Mouse (Mus musculus) naive thymus-derived CD4-positive, alpha-beta T cell, adult 2 months (primary cell): ENCODE measurements around the gene Lsmem1.
"Not testable (repeated sequence)": the region's sequence is repeated elsewhere in the genome, so short reads cannot be mapped to it uniquely, and the experiment has no call there.

Experiments
- DNase-seq: peaks from one replicate; pipeline ENCODE4 v3.0.0-alpha.2; 2011; ENCODE audit warnings: low read depth

The Lsmem1 gene

DNA sequence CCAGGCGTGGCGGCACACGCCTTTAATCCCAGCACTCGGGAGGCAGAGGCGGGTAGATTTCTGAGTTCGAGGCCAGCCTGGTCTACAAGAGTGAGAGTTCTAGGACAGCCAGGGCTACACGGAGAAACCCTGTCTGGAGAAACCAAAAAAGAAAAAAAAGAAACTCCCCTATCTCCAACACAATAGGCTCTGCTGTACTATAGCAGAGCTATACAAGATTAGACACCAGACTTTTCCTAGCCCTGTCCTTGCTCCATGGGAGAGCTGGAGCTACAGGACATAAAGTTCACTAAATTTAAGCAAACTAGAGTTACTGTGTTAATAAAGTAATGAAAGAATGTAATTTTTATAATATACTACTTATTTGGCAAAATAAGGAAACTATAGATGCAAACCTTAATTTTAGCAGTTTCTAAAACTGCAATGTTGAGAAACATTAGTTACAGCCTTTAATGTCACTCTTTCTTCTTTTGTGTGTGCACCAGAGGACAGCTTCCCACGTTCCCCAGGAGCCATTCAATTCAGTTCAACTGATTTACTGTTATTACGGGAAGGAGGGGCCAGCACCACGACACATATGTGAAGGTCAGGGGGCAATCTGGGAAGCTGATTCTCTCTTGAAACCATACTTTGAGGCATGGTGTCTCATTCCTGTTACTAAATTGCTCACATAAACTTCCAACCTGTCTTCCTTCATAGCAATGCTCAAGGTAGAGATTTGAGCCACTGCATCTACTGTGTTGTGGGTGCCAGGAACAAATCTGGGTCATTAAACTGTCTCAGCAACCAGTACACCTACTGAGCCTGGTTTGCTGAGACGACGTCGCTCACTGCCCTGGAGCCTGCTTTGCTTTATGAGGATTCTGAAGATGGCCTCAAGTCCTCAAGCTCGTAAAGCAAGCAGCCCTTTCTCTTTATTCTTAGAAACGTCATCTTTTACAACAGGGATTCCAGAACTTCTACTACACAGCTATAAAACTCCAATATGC is 15.9 kb upstream of the Lsmem1 start:
- DNase-seq = no peak

DNA sequence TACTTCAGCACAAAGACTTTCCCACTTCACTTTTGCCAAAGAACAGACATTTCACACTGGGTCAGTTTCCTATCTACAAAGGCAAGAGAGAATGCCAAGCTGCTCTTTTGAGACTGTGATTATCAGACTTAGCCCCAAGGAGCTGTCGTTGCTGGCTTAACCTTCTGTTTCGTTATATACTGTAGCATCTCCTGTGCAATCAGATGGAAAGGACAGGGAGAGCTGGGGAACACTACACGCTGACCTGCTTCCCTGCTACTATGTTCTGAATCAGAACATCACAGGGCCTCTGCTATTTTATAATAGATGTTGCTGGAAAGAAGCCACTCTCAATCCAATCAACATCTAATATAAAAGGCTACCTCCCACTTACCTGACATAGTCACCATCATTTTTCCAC is 9.8 kb upstream of the Lsmem1 start:
- DNase-seq = no peak

DNA sequence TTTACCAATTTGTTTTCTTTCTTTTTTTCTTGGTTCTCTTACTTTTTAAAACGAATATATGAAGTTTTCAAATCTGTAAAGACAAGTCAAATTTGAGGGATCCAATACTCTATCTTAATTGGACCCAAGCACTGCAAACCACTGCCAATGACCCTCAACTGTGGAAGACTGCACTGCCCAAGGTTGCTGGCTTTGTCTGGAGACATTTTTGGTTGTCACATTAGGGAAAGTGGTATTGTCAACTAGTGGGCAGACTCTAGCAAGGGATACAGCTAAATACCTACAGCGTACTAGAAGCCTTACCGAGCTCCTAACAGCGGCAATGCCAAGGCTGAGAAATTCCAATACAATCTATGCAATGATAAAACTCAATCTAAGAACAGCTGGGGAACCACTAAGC is 8.6 kb upstream of the Lsmem1 start:
- no peak for DNase-seq

DNA sequence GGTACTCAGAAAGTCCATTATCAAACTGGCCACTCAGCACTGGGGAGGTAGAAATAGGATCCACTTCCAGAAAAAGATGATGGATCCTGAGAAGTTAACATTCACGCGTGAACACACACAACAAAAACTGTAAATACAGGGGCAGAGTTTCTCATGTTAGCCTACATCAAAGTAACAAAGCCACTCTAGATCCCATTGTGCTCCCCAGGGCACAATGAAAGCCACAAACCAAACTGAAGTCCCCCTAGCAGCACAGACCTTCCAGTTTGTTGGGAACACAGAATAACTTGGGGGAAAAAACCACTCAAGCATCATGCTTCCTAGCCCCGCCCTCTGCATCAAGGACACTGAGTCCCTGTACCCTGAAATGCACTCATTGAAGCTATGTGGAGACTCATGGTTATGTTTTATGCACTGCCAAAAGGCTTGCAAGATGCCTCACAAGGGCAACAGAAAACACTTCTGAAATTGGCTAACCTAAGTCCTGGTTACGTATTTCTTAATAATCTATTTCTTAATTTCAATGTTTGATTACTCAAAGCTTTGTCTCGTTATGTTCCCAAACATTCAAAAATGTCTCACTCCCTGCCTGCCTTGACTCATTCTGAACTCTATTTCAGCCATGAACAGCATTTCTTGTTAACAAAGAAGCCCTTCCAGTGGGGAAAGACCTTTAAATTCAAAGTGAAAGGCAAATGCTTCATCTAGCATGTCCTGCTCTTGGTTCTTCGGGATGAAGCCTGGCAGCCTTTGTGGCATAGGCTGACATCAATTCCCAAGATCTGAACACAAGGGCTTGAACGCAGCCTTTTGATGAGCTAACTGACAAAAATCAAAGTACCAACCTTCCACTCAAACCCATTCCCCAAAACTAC is 3.1 kb upstream of the Lsmem1 start:
- no peak for DNase-seq

DNA sequence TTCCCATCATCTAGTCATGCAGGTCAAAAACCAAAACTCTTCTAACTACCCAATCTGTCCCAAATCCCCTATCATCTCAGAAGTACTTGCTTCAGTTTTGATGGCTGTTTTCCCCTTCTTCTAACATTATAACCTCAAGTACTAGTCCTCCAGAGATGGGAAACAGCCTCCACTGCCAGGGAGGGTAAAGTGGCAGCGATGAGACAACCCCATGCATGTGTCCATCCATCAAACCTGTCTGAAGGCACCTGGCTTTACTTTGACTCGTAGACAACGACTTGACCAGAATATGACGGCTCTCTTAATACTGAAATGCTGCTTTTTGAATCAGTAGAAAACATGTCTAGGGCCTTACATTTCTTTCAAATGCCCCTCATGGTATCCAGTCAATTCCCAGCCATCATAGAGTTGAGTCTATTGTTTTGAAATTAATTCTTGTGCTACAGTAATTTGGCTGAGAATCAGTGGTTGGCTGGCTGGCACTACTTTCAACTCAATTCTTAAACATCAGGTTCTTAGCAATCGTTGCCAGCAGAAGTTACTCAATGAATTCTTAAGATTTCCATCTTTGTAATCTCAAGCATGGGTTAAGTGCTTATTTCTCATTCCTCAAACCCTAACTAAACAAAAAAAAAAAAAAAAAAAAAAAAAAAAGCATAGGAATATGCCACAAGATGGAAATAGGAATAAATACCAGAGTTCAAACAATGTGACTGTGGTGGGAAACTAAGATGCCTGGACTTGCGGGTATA is 1.4 kb upstream of the Lsmem1 start:
- DNase-seq = no peak

DNA sequence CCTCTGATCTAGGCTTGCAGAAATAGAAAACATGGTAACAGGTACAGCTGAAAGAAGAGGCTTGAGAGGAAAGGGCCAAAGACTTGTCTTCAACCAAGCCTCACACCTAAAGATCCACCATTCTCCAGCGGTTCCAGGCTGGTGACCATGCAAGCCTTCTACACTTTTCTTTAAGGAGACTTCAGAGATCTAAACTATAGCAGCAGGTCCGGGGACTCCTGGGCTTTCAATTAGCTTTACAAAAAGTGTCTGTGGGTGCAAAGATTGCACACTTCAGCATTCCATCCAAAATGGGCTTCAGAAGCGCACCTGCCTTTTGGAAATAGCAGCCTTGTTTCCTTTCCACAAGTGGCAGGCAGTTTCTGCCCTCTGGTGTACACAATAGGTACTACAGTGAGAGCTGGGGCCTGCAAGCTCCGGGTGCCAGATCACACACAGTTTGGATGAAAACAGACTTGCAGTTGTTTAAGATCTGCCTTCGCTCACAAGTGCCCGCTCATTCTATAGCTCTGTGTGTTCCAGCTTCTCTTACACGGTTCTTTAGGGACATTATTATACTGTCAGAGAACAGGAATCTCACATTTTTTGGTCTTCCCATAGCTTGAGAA is 609 bp upstream of the Lsmem1 start:
- DNase-seq = peak; percentile 82

DNA sequence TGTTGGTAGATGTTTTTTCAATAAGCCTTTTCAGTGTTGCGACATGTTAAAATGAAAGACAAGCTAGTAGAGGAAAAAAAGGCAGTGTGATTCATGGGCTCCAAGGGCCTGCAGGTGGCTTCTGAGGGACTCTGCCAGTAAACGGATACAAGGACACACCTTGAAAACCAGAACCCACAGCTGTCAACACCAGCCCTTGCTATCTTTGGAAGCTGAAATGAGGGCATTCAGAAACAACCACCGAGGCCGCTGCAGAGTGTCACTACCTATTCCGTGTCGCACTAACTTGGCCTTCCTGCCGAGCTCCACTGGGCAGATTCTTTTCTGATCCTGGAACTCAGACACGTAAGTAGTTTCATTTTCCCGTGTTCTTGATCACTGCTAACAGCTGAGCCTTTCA is 863 bp downstream of the Lsmem1 start:
- DNase-seq = peak; percentile 59

DNA sequence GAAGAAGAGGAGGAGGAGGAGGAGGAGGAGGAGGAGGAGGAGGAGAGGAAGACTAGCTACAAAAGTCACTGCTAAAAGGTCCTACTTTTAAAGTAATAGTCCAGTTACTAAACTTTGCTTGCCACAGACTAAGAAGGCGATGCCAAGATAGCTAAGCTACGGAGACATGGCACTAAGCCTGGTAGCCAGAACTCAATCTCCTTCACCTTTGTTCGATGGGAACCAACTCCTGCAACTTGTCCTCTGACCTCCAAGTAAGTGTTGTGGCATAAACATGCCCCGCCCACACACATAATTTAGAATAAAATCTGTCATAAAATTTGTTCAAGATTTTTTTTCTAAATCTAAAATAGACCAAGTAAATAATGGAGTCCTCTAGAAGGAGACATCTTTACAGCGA is 1.3 kb downstream of the Lsmem1 start:
- no peak for DNase-seq

DNA sequence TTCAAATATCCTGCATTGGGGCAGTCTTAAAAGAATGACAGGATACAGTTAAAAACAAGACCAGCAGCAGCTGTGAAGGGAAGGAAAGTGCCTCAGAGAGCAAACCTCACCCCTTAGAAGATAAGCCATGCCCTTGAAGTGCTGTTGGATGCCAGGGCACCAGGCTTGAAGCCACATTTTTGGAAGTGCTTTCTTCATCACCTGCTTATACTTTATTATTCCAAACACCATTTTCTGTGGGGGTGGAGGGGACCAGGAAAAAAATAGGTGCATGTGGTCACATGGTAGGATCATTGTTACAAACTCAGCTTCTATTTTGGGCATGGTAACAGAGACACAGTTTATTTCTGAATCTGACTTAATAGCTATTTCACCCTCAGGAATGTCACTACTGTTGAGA is 1.8 kb downstream of the Lsmem1 start:
- DNase-seq = no peak

DNA sequence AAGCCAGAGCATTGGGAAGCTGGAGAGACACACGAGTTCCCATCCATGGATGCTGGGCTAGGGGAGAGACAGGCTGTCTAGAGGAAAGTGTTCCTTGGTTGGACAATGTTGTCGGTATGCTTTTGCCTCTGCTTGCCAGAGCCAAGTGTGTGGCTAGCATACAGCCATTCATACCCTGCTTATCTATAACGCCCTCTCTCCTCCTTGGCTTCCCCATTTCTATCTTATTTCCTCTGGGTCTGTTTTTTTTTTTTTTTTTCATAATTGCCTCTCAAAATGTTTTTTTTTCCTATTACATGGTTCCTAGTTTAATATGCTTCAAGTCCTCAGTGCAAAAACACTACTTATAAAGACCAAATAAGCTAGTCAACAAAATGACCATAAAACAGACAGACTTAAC is 13.8 kb downstream of the Lsmem1 start:
- no peak for DNase-seq

DNA sequence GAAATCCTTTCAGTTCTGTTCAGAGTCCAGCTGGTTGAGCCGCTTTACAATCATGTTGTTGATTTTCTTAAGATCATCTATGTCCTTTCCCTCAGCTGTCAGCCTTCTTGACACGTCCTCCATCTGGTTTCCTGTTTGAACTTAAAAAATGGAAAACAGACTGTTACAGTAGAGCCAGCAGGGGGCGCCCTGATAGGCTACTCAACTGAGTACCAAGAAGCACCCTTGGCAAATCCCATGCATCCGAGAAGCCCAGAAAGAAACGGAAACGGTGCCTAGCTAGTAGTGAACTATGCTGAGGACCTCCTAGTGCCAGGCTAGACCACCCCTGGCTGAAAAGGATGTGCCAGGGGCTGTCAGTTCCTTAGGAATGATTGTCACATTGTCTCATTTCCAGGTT is 22.2 kb downstream of the Lsmem1 start:
- DNase-seq = peak; percentile 66

DNA sequence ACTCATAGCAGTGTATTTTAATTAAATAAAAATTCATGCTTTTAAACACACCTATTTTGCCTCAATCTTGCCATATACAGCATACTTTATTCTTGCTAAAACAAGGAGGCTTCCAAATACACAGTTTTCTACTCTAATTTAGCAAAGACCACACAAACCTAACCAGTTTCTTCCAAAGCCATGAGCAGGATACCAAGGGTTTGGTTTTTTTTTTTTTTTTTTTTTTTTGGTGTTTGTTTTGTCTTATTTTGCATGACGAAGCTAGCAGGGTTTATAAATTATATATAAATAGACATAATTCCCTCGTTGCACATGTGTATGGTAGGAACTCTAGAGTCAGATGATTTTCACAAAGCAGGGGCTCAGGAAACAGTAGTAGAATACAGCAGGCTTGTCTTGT is 23.1 kb downstream of the Lsmem1 start:
- no peak for DNase-seq

DNA sequence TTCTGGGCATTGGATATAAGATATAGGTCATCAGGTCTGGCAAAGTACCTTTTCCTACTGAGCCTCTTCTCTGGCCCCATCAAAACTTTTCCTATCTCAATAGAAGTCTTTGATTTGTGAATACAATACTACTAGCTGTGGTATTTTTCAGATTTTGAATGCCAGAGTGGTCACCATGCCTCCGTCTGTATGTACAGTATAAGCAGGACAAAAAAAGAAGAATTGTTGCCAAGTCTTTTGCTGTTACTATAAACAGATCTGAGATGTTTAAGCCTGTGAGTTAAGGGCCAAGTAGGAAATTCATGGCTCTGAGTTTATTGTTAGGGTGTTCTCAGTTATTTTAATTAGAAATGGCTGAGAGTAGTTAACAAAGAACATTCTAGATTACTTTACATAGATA is 24.1 kb downstream of the Lsmem1 start:
- DNase-seq = not testable (repeated sequence)

DNA sequence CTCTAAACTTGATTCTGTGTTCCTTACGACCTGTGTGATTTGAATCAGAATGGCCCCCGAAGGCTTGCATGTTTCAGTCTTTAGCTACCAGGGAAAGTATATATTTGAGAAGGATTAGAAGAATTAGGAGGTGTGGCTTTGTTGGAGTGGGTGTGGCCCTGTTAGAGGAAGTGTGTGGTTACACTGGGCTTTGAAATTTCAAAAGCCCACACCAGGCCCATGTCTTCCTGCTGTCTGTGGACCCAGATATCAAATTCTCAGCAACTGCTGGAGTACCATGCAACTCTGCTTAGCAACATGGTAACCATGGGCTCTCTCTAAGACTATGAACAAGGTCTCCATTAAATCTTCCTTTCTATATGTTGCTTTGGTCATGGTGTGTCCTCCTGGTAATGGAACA is 27.7 kb downstream of the Lsmem1 start:
- DNase-seq = peak; percentile 3

DNA sequence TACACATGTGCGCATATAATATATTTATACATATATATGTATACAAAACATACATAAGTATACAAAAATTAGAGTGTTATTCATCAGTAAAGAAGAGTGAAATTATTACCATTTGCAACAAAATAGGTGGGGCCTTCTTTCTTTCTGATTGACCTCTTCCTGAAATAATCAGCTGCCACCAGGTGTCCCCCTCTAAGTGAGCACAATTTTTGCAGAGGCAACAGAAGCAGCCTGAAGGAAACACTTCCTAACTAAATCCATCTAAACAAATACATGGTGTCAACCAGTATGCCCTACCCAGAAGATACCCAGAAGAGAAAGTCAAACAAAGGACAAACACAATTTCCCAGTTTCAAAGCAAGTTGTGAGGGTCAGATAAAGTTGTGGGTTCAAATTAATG is 29.6 kb downstream of the Lsmem1 start:
- no peak for DNase-seq

DNA sequence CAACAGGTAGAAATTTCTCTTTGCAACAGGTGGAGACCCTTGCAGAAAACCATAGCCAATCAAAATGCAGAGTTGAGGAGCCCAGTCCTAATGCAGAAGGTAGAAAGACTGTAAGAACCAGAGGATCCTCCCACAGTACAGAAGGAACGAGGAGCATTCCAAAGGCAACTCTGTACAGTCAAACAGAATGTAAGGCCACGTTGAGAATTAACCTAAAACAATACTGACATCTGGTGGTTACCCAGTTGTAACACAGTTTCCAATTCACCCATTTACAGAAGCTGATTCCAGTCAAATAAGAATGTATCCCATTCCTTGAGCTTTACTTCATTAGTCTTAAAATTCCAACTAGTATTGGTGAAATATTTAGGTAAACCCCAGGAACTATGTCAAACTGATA is 34.7 kb downstream of the Lsmem1 start:
- peak; percentile 59 for DNase-seq

DNA sequence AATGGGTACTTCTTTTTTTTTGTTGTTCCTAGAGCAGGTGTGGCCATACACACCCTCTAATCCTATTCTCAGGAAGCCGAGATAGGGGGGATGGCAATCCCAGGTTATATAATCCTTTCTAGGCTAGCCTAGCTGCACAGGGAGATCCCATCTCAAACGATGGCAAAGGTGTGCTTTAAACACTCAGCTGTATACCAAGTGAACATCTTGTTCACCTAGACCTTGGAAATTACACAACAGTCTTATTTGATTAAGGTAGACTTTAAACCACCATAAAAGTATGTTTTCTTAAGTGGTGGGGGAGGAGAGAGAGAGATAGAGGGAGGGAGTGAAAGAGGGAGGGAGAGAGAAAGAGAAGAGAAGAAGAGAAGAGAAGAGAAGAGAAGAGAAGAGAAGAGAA is 38.5 kb downstream of the Lsmem1 start:
- no peak for DNase-seq

DNA sequence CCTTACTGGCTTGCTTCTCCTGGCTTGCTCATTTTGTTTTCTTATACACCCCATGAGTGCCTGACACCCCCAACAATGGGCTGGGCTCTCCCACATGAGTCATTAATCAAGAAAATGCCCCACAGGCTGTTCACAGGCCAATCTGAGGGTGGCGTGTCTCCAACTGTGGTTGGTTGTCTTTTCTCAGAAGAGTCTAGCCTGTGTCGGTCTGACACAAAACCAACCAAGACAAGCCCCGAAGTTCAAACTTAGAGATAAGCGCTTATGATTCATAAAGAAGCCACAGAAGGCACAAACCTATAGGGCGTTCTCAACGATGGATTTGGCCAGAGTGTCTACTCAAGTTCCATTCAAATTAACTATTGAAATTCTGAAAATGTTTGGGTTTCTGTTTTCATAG is 45.1 kb downstream of the Lsmem1 start:
- DNase-seq = no peak

DNA sequence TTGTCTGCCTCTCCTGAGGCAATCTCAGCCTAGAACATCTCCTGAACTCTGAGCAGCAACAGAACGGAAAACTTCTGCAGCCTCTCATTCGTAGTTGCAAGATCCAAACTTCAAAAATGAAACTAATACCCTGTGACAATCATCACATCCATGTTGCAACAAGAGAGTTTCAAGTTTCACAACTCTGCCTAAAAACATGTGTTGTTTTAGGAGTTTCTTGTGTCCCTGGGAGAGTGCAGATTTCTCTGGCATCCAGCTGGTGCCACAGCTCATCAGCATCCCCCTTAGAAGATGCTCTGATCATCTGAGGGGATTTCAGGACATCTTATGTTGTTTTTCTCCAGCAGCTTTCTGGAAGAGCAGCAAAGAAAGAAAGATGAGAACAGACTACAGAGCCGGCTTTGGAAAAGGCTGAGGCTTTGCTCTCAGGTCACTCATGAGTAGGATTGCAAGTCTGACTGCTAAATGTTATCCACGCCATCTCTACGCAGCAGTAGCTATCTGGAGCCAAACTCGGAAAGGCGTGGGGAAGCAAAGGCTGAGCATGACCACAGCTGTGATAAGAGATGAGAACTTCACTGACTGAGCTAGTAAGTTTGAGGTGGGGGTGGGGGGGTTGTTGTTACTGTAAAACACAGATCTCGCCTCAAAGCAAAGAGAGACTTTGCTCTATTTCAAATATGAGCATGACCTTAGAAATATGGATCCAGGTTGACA is 46.8 kb downstream of the Lsmem1 start:
- no peak for DNase-seq

DNA sequence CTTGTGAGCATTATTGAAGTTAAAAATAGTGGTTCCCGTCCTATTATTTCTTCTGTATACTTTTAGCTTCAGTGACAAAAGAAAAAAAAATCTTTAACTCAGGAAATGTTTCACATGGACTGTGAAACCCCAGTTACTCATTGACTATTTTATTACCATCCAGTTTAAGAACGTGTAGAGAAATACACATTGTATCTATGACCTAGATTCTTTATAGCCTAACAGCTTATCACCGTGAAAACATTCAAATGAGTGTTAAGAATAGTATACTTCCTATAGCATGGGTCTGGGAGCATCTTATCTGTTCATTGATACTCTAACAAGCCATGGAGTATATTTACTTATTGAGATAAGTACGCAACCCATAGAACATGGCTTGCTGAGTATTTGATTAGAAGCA is 52.0 kb downstream of the Lsmem1 start:
- no peak for DNase-seq

DNA sequence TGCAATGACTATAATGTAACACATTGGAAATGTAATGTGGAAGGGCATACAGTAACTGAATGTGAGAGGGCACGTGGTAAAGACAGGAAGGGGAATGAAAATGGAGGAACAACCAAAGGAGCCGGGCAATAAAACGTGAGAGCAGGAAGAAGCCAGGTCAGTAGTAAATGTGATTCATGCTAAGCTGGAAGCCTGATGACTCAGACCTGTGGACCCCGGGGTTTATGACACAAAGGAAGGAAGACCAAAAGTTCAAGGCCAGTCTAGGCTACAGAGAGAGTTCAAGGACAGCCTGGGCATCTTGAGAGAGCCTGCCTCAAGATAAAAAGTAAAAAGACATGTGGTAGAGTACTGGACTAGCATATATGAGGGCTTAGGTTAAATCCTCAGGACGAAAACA is 52.8 kb downstream of the Lsmem1 start:
- no peak for DNase-seq
